Mouse (Mus musculus): Measurements from ENCODE around the gene Tpcn2. TPM values are rescaled to one million over a fixed set of nuclear protein-coding genes. Genes with fewer than 3 reads are reported as not detected.

Tpcn2 gene
- polyA plus RNA-seq, 1 experiment, result 34.7 TPM

- no peak overlapping the region for H3K27ac ChIP-seq (ENCODE audit: control insufficient read depth, insufficient read depth, low read depth, low read length, poor library complexity)
- no peak overlapping the region for H3K4me3 ChIP-seq (replicated peaks; ENCODE audit: control insufficient read depth, low read depth, low read length)
- WGBS, result 69% methylated on average over 8 of the region's 8 CpGs
- peaks cover under 1% of the 10 kb centered on the region for H3K4me1 ChIP-seq (ENCODE audit: control insufficient read depth, insufficient read depth, low read length)
- no peak for TF ChIP-seq CTCF (IDR thresholded peaks at IDR 0.05; ENCODE audit: control insufficient read depth, insufficient read depth, low read length)
- no peak for TF ChIP-seq POLR2A (IDR thresholded peaks at IDR 0.05; ENCODE audit: borderline replicate concordance, control insufficient read depth, low read depth, low read length)
Measured at GRCm38 (mm10) chr7:145189342-145189741, 94.5 kb downstream of the Tpcn2 start.

GRCm38 (mm10) chr7:145187802-145188201 lies 96.0 kb downstream of the Tpcn2 start:
- TF ChIP-seq CTCF (IDR thresholded peaks at IDR 0.05; ENCODE audit: control insufficient read depth, insufficient read depth, low read length) (no peak), POLR2A (IDR thresholded peaks at IDR 0.05; ENCODE audit: borderline replicate concordance, control insufficient read depth, low read depth, low read length) (no peak)
- Histone ChIP-seq H3K27ac (ENCODE audit: control insufficient read depth, insufficient read depth, low read depth, low read length, poor library complexity) (no peak overlapping the region), H3K4me3 (replicated peaks; ENCODE audit: control insufficient read depth, low read depth, low read length) (no peak overlapping the region), H3K4me1 (ENCODE audit: control insufficient read depth, insufficient read depth, low read length) (no peaks in the 10 kb centered on the region)
- WGBS, result 49% methylated on average over 3 of the region's 3 CpGs

DNA sequence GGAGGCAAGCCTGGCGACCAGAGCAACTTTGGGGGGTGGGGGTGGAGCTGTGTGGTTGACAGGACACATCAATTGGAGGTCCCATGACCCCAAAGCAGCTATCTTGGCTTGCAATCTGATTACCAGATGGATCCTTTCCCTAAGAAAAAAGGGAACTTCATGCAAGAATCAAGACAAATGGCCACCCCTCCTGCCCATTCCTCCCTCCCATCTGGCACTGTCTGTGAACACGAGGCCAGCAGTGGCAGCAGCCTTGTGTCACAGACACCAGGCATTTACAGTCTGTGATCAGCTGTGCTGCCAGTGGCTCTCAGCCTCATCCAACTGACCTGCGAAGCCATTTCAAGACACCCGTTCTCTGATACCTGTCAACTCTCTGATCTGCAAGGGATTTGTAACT lies 101.4 kb downstream of the Tpcn2 start:
- Histone ChIP-seq H3K4me1 (ENCODE audit: control insufficient read depth, insufficient read depth, low read length) (no peaks in the 10 kb centered on the region), H3K4me3 (replicated peaks; ENCODE audit: control insufficient read depth, low read depth, low read length) (no peak overlapping the region), H3K27ac (ENCODE audit: control insufficient read depth, insufficient read depth, low read depth, low read length, poor library complexity) (no peak overlapping the region)
- TF ChIP-seq CTCF (IDR thresholded peaks at IDR 0.05; ENCODE audit: control insufficient read depth, insufficient read depth, low read length) (no peak), POLR2A (IDR thresholded peaks at IDR 0.05; ENCODE audit: borderline replicate concordance, control insufficient read depth, low read depth, low read length) (no peak)
- WGBS, result 34% methylated on average over 4 of the region's 4 CpGs

- TF ChIP-seq CTCF (IDR thresholded peaks at IDR 0.05; ENCODE audit: control insufficient read depth, insufficient read depth, low read length), result no peak
- TF ChIP-seq POLR2A (IDR thresholded peaks at IDR 0.05; ENCODE audit: borderline replicate concordance, control insufficient read depth, low read depth, low read length), result no peak
- Histone ChIP-seq H3K4me3 (replicated peaks; ENCODE audit: control insufficient read depth, low read depth, low read length) (no peak overlapping the region), H3K4me1 (ENCODE audit: control insufficient read depth, insufficient read depth, low read length) (no peaks in the 10 kb centered on the region), H3K27ac (ENCODE audit: control insufficient read depth, insufficient read depth, low read depth, low read length, poor library complexity) (no peak overlapping the region)
- WGBS, result 85% methylated on average over 11 of the region's 11 CpGs
Measured at GRCm38 (mm10) chr7:145181376-145182034, 102.3 kb downstream of the Tpcn2 start.

DNA sequence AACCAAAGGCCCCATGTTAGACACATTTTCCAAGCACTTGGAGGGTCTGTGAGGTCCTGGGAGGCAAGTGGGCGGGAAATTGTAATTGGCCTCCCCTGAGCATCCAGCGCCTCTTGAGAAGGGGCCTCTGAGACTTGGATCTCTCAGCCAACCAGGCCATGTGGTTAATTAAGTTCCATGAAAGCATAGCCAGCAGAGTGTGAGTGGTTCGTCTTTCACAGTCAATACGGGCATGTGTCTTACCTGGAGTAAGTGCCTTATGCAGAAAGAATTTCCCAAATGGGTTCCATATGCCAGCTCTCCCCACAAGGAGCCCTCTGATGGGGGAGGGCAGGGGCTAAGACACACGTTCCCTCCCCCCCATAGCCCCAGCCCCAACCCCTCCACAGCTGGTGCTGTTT lies 104.1 kb downstream of the Tpcn2 start:
- Histone ChIP-seq H3K4me1 (ENCODE audit: control insufficient read depth, insufficient read depth, low read length) (no peaks in the 10 kb centered on the region), H3K27ac (ENCODE audit: control insufficient read depth, insufficient read depth, low read depth, low read length, poor library complexity) (no peak overlapping the region), H3K4me3 (replicated peaks; ENCODE audit: control insufficient read depth, low read depth, low read length) (no peak overlapping the region)
- TF ChIP-seq CTCF (IDR thresholded peaks at IDR 0.05; ENCODE audit: control insufficient read depth, insufficient read depth, low read length) (no peak), POLR2A (IDR thresholded peaks at IDR 0.05; ENCODE audit: borderline replicate concordance, control insufficient read depth, low read depth, low read length) (no peak)
- WGBS, result 72% methylated on average over 5 of the region's 5 CpGs

DNA sequence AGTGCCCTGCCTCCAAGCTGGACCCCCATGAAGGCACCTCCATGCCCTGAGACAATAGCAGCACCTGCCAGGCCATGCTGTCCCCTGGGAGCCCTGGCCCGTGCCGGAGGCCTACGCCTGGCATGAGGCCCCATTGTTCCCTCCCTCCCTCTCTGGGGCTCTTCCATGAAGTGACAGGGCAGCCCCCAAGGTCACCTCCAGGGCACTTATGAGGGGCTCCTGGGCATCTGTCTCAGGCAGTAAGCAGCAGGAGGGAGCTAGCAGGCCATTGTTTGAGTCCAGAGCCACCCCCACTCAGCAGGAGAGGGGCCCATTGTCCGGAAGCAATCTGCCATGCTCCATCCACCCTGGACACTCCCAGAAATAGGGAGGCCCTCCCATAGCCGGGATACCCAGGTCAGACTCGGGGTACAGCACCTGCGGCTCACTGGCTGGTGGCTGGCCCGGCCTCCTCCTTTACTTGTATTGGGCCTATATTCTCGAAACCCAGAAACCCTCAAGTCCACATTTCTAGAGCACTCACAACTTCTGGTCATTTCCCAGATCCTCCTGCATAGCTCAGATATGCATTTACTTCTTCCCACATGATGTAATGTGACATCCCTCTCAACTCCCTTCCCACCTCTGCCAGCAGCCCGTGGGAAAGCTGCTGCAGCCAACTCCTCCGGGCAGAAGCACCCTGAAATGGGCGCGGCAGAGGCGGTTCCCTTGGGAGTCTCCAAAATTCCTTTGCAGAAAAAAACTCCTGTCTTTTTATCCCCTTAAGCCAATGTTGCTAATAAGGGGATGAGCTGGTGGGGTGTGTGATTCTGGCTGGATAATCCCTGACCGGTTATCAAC lies 106.8 kb downstream of the Tpcn2 start:
- WGBS, result 84% methylated on average over 15 of the region's 15 CpGs
- no peak overlapping the region for H3K27ac ChIP-seq (ENCODE audit: control insufficient read depth, insufficient read depth, low read depth, low read length, poor library complexity)

GRCm38 (mm10) chr7:145173563-145173962 lies 110.2 kb downstream of the Tpcn2 start:
- Histone ChIP-seq H3K4me3 (replicated peaks; ENCODE audit: control insufficient read depth, low read depth, low read length) (no peak overlapping the region), H3K27ac (ENCODE audit: control insufficient read depth, insufficient read depth, low read depth, low read length, poor library complexity) (no peak overlapping the region), H3K4me1 (ENCODE audit: control insufficient read depth, insufficient read depth, low read length) (no peaks in the 10 kb centered on the region)
- TF ChIP-seq CTCF (IDR thresholded peaks at IDR 0.05; ENCODE audit: control insufficient read depth, insufficient read depth, low read length), result no peak
- TF ChIP-seq POLR2A (IDR thresholded peaks at IDR 0.05; ENCODE audit: borderline replicate concordance, control insufficient read depth, low read depth, low read length), result no peak
- WGBS, result 84% methylated on average over 15 of the region's 15 CpGs

More for the DNA sequence above, 106.8 kb downstream of the Tpcn2 start:
- TF ChIP-seq POLR2A (IDR thresholded peaks at IDR 0.05; ENCODE audit: borderline replicate concordance, control insufficient read depth, low read depth, low read length) (no peak), CTCF (IDR thresholded peaks at IDR 0.05; ENCODE audit: control insufficient read depth, insufficient read depth, low read length) (no peak)
- no peak overlapping the region for H3K4me3 ChIP-seq (replicated peaks; ENCODE audit: control insufficient read depth, low read depth, low read length)
- H3K4me1 ChIP-seq (ENCODE audit: control insufficient read depth, insufficient read depth, low read length), result no peaks in the 10 kb centered on the region

GRCm38 (mm10) chr7:145173116-145173515 lies 110.7 kb downstream of the Tpcn2 start:
- TF ChIP-seq POLR2A (IDR thresholded peaks at IDR 0.05; ENCODE audit: borderline replicate concordance, control insufficient read depth, low read depth, low read length) (no peak), CTCF (IDR thresholded peaks at IDR 0.05; ENCODE audit: control insufficient read depth, insufficient read depth, low read length) (no peak)
- Histone ChIP-seq H3K4me1 (ENCODE audit: control insufficient read depth, insufficient read depth, low read length) (no peaks in the 10 kb centered on the region), H3K4me3 (replicated peaks; ENCODE audit: control insufficient read depth, low read depth, low read length) (no peak overlapping the region), H3K27ac (ENCODE audit: control insufficient read depth, insufficient read depth, low read depth, low read length, poor library complexity) (no peak overlapping the region)
- 57% methylated on average over 12 of the region's 12 CpGs for WGBS

All from bone marrow, adult 2 months (tissue).